Mouse (Mus musculus) mouse trophoblast stem cell (cell line): Measurements from ENCODE around the gene Osbpl3.

Experiments
- in situ Hi-C, 2 experiments: fragments of 300-500 bp; cut with MseI, MboI; formaldehyde crosslinking; loops; 2 replicates in 1 of 2; 3 replicates in 1 of 2; pipeline ENCODE4 v1.15.1; 2025

Osbpl3 gene

DNA sequence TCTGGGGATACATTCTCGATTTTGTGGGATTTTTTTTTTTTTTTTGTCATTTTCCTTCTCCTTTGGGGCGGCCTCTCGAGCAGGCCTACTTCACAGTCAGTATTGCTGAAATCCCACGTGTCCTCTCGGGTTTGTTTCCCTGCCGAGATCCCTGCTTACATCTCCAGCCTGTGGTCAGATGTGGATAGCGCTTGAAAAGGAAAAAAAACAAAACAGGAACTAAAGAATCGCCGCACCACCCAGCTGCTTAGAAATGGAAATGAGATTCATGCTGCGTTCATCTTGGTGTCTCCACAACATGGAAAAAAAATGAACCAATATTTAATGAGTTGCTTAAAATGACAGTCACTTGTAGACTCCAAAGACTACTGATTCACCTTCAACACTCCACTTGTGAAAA is 160.9 kb downstream of the Osbpl3 start:
- in situ Hi-C loops = loop anchor here (10.0 to 25.0 kb wide), 3 partner anchors 180 to 783 kb away; partner anchors contain the start of gene Mpp6 (in 2 of the 2)

DNA sequence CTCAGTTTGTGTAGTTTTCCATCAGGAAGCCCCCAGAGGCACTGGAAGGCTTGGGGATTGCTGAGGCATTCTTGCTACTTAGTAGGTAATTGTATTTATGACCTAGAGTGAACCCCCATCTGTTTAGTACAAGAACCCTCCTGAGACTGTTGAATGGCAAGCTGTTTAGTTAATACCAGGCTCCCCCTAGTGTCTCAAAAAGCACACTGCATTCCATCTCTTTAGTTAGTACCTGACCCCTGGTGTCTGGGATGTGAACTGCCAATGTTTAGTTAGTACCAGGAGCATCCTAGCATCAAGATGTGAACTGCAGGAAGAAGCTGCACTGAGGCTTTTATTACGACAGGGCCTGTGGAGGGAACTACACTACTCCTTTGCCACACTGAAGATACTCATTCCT is 161.9 kb downstream of the Osbpl3 start:
- in situ Hi-C loops = loop anchor here (10.0 to 25.0 kb wide), 3 partner anchors 179 to 782 kb away; partner anchors contain the start of gene Mpp6 (in 2 of the 2)

DNA sequence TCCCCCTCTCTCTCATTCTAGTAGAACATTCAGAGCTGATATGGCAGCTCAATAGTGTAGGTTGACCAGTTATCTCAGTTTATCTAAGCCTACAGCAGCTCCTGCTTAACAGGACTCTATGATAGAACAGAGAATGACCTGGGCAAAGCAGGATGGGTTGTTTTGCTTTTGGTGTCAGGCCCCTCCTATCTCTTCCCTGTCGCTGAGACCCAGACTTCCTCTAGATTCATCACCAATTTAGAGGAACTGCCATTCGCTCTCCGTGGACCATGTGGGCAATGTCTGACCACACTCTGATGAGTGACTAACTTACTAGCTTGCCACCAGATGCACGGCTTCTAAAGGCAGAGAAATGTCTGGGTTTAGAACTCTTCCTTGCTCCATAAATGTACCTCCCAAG is 164.4 kb downstream of the Osbpl3 start:
- in situ Hi-C loops = loop anchor here (10.0 to 25.0 kb wide), 3 partner anchors 177 to 779 kb away; partner anchors contain the start of gene Mpp6 (in 2 of the 2)

DNA sequence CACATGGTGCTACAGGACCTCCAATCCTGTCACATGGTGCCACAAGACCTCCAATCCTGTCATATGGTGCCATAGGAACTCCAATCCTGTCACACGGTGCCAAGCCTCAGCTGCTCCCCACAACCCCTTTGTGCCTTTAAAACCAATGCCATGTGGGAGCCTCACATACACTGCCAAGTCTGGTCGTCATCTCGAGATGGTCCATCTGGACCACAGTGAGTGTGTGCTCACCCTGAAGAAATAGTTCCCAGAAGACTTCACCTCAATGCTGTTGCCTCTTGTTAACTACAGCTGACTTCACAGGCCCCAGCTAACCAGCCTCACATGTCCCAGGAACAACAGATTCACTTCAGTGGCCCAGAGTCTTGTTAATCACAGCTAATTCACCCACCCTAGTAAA is 169.1 kb downstream of the Osbpl3 start:
- in situ Hi-C loops = loop anchor here in 1 of 2 experiments (25.0 kb wide), 1 partner anchor 775 kb away; no protein-coding TSS in a partner anchor

DNA sequence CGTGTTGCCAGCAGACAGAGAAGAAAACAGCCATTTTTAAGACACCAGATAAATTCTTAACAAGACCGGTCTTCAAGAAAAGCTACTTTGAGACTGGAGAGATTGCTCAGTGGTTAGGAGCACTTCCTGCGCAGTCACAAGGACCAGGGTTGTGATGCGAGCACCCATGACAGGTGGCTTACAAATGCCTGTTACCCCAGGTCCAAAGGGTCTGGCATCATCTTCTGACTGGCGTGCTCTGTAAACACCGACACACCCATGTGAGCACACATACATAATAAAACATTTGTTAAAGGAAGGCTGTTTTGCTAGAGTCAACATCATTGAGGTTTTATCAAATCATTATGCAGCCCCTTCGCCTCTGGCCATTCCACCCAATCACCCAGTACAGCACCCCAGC is 176.4 kb downstream of the Osbpl3 start:
- in situ Hi-C loops = loop anchor here in 1 of 2 experiments (25.0 kb wide), 1 partner anchor 767 kb away; no protein-coding TSS in a partner anchor

DNA sequence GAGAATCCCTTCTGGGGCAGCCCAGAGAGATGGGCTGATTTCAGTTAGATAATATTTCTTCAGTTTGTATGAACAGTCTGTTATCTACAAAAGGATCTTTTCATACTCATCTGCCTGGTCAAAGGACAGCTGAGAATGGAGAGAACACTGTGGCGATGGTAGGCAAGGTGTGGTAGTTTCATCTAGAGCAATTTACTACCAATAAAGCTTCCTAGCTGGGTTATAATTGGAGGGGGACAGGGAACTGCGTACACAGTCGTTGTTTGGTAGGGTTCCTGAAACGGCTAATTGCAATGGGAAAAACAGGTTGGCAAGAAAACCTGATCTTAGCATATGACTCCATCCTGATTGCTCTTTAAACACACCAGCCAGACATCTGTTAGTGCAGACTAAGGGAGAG is 182.1 kb downstream of the Osbpl3 start:
- in situ Hi-C loops = no loop called here

DNA sequence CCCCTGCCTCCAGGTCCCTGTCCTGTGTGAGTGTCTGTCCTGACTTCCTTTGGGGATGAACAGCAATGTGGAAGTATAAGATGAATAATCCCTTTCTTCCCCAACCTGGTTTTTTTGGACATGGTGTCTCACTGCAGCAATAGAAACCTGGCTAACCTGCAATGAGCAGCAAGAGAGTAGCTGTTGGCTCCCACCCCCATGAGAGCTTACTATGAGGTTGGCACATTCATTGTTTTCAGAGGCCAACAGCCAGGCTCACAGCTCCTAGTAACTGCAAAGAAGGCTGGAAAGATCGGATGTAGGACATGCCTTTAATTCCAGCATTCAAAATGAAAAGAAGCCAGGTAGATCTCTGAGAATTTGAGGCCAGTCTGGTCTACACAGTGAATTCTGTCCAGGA is 182.6 kb downstream of the Osbpl3 start:
- in situ Hi-C loops = no loop called here

DNA sequence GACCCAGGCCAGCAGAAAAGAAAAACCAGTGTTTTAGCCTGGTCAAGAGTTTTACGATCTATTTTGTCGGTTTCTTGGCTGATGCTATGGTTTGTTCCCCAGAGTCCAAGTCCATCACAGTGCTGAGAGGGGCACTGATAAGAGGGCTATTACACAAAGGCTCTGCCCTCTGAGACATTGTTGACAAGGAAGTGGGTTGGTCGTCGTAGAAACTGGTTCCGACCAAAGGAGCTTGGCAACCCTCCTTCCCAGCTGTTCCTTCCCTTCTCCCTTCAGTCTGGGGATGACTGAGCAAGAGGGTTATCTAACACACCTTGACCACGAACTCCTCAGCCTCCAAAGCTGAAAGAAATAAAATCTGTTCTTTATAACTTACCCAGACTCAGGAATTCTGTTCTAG is 192.3 kb downstream of the Osbpl3 start, which contains the start of gene Gsdme:
Gene Gsdme (minus strand): TSS at position 193 of the 400 bp plus-strand sequence.
- in situ Hi-C loops = no loop called here

DNA sequence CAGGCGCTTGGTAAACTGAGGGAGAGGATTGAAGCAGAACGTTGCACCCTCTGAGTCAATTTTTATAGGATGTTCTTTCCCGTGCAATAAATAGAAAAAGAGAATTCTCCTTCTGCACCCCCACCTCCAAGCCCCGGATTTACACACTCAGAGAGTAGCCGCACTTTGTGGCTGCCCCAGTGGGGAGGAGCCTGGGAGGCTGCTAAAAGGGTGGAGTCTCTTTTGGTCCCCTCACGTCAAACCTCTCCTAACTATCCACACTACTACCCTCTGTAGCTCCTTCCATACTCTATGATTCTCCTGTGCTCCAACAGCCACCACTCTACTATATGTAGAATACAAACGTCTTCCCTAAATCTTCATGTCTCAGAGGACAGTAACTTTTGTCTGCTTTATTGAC is 193.7 kb downstream of the Osbpl3 start:
- in situ Hi-C loops = no loop called here

DNA sequence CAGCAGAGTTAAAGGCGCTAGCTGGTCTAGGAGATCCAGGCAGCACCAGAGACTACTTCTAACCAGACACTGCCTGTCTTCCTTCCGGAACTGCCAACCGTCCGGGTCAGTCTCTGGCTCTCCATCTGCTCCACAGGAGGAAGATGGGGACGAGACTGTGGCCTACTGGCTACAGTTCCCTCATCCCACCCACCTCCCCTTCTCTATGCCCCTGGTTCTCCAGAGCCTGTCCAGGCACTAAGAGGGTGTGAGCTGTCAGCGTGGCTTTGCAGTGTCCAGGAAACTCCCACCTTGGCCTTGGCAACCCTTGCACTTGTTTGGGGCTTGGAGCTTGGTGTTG is 194.1 kb downstream of the Osbpl3 start:
- in situ Hi-C loops = no loop called here

DNA sequence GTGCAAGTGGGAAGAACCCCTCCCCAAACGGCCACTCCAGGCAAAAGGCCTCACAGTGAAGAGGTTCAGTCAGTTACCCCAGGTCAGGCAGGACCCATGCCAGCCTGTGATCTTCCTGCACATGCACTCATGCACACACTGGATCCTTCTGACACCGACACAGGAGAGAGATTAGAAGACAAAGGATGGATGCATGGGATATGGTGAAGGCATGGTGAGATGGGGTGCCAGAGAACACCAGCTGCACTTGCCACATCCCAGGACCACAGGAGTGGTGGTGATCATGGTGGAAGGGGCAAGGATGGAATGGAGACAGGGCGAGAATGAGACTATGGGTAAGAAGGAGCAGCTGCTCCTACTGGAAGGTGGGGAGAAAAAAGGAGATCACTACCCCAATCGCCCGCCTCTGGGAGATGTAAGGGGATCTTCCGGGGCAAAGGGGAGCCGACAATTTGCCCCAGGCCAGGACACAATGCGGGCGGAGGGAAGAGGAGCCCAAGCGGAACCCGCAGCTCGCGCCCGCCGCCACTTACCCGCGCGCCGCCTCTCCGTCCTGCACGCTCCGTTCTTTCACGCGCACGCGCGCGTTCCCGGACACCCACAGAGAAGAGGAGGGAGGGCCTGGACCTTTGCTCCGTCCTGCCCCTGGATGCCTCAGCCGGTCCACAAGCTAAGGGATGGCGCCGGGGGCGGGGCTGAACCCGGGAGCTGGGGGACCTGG is 194.6 kb downstream of the Osbpl3 start:
- in situ Hi-C loops = no loop called here

DNA sequence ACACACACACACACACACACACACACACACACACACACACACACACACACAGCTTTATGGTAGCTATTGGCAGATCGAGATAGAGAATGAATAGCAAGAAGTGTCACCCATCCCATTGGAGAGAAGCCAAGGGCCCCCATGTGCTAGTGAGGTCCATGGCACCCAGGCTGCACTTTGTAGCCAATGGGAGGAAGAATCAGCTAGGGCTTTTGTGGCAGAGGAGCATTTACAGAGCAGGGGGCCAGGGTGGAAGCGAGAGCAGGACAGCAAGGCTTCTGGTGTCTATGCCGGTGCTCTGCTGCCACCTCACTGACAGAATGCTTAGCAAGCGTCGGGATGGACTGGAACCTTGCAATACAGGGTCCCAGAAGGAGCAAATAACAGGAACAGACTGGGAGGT is 200.6 kb downstream of the Osbpl3 start:
- in situ Hi-C loops = no loop called here

DNA sequence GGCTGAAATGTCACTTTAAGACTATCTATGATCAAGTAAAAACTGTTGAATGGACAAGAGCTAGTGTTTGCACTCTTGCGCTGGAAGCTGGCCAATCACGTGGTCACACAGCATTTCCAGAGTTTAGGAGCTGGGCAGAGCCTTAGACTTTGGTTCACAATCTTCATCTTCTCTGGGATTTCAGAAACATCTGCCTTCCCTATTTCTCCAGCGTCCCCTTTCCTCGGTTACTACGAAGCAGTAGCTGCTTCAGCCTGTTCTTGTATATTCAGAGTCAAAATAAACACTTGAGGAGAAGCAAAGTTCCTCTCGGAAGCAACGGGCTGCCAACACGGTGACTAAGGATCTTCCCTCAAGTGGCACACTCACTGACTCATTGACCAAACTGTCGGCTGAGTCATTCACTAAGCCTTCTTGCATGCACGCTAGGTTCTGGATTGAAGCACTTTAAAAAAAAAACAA is 201.2 kb downstream of the Osbpl3 start:
- in situ Hi-C loops = no loop called here

DNA sequence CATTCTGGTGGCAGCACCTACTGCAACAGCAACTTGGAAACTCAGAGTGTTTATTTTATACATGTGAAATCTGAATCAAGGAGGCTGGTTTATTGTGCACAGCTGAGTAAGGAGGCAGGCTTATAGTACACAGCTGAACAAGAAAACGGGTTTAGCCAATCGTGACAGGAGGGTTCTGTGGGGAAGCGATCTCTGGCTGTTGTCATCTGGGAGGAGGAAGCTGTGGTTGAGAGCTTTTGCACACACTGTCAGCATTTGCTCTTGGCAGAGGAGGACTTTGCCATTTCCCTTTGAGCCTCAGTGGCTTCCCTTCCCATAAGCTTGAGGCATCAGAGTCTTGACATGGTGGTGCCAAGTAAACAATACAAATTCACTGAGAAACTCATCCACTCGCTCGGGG is 203.3 kb downstream of the Osbpl3 start:
- in situ Hi-C loops = no loop called here

DNA sequence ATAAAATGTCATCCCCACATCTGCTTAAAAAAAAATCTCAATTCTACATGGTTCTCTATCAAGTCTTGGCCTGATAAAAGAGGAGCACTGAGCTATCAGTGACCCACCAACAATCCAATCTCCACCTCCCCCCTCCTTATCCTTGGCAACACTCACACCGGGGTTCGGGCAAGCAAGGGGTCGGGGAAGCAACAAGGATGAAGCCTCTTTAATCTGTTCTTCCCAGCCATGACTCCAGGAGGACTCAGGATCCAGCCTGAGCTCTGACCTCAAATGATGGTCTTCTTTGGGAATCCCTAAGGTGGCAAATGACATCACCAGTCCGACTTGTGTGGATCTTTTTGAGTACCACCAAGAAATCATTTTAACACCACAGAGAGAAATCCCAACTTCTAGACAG is 208.2 kb downstream of the Osbpl3 start:
- in situ Hi-C loops = no loop called here

DNA sequence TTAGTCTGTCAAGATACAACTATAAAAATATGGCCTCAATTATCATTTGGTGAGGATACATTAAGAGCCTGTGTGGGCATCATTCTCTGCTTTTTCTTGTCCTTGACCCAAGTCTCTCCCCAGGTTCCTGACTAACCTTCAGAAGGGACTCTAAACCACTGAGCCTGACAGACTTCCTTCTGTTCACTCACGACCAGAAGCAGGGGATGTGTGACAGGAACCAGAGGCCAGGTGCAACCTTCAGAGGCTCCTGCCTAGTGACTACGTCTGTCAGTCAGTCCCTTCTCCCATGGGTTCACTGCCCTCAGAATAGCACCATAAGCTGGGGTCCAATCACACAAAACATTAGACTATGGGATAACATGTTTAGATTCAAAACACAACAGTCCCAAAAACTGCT is 208.6 kb downstream of the Osbpl3 start:
- in situ Hi-C loops = no loop called here

DNA sequence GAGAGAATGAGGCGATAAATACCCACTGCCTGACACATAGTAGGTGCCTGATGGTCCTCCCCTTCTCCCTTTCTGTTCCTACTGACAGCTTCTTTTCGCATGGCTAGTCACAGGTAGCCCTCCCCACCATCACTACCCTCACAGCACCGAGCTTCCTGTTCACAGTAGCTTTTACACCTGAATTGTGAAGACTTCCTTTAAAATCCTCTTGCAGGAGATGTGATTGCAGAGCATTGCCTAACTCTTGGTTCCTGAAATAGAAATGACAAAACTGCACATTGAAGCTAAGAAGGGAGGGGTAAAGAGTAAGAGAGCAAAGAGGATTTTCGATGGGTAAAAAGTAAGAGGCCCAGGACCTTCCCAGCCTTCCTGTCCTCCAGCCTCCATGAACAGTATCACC is 211.0 kb downstream of the Osbpl3 start:
- in situ Hi-C loops = no loop called here

DNA sequence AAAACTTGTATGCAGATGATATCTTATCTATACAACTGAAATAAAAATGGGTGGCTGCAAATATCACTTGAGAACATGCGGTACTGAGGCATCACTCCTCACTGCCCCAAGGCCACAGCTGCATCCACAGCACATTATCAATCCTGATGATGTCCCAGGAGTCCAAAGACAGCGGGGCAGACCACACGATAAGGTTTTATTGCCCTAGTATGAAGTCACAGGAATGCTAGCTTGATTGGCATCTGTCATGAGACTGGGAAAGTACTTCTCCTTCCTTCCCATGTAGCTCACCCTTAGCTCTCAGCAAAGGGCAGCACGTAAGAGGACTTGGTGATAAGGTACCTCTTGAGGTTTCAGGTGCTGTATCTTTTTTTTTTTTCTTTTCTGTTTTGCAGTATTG is 211.9 kb downstream of the Osbpl3 start:
- in situ Hi-C loops = no loop called here
